Mouse (Mus musculus) frontal cortex, postnatal 36 days (tissue): ENCODE data around the gene Spred3.
"Not testable (repeated sequence)": the region's sequence is repeated elsewhere in the genome, so short reads cannot be mapped to it uniquely, and the experiment has no call there.

Experiments used
- DNase-seq, 2 experiments: peaks; one replicate each; pipeline ENCODE4 v3.0.0; 2022; ENCODE audit warnings: low spot score in 2 of 2

Gene Spred3

GRCm38 (mm10) chr7:29169231-29170065, 763 bp downstream of the Spred3 start:
- DNase-seq = peak; percentile 85 to 88

- DNase-seq = peak in 1 of 2 experiments; percentile 38
Observed at GRCm38 (mm10) chr7:29168791-29169230, 1.4 kb downstream of the Spred3 start.

GRCm38 (mm10) chr7:29168121-29168695, 2.0 kb downstream of the Spred3 start:
- no peak for DNase-seq

- DNase-seq = no peak
Observed at GRCm38 (mm10) chr7:29167656-29168055, 2.6 kb downstream of the Spred3 start.

- DNase-seq = no peak
Observed at GRCm38 (mm10) chr7:29162750-29163525, 7.3 kb downstream of the Spred3 start.

- no peak for DNase-seq
Observed at GRCm38 (mm10) chr7:29162294-29162693, 7.9 kb downstream of the Spred3 start.

- no peak for DNase-seq
Observed at GRCm38 (mm10) chr7:29158264-29158663, 11.9 kb downstream of the Spred3 start.

GRCm38 (mm10) chr7:29155838-29156782, 14.1 kb downstream of the Spred3 start, which contains the start of gene Fam98c:
Gene Fam98c (minus strand): TSS chr7:29156234.
- DNase-seq = peak; percentile 88 to 89

- DNase-seq = peak; percentile 87 to 92
Observed at GRCm38 (mm10) chr7:29155196-29155837, 14.9 kb downstream of the Spred3 start.

- no peak for DNase-seq
Observed at GRCm38 (mm10) chr7:29154018-29154720, 16.0 kb downstream of the Spred3 start.

- no peak for DNase-seq
Observed at GRCm38 (mm10) chr7:29151486-29151885, 18.7 kb downstream of the Spred3 start.

GRCm38 (mm10) chr7:29148771-29149170, 21.4 kb downstream of the Spred3 start:
- no peak for DNase-seq

- no peak for DNase-seq
Observed at GRCm38 (mm10) chr7:29146625-29147367, 23.4 kb downstream of the Spred3 start.

GRCm38 (mm10) chr7:29144006-29144405, 26.2 kb downstream of the Spred3 start:
- DNase-seq = no peak

- no peak for DNase-seq
Observed at GRCm38 (mm10) chr7:29141416-29141815, 28.8 kb downstream of the Spred3 start.

- DNase-seq = not testable (repeated sequence)
Observed at GRCm38 (mm10) chr7:29139237-29139636, 31.0 kb downstream of the Spred3 start.

- no peak for DNase-seq
Observed at GRCm38 (mm10) chr7:29137429-29137828, 32.8 kb downstream of the Spred3 start.

GRCm38 (mm10) chr7:29134693-29135386, 35.4 kb downstream of the Spred3 start, which contains the start of gene Rasgrp4:
Gene Rasgrp4 (plus strand): TSS chr7:29134851.
- DNase-seq = no peak

- DNase-seq = no peak
Observed at GRCm38 (mm10) chr7:29134230-29134629, 36.0 kb downstream of the Spred3 start.
